Mouse (Mus musculus): ENCODE measurements at regions not wholly inside any gene's neighbourhood (a gene's known extent, or its start where the extent isn't known, plus 50 kb on each side); places are given as distances from the start of the nearest gene placed in this dataset.

- TF ChIP-seq CTCF (IDR thresholded peaks at IDR 0.05; ENCODE audit: insufficient read depth, low read length) (no peak), POLR2A (IDR thresholded peaks at IDR 0.05; ENCODE audit: borderline replicate concordance, extremely low read depth, low read depth, low read length) (no peak)
Measured at GRCm38 (mm10) chr9:14072950-14073349, 201.9 kb upstream of the Sesn3 start.
